Mouse (Mus musculus) gastrocnemius, postnatal 14 days (tissue): ENCODE measurements at regions not wholly inside any gene's neighbourhood (a gene's known extent, or its start where the extent isn't known, plus 50 kb on each side); places are given as distances from the start of the nearest gene placed in this dataset.

Experiments used
- DNase-seq: peaks from one replicate; pipeline ENCODE4 v3.0.0; 2021; ENCODE audit warnings: mixed read lengths
- intact Hi-C: fragments of 180-260 bp; cut with DNase I; formaldehyde crosslinking; loops from one replicate; pipeline ENCODE4 v1.15.1; 2025; ENCODE audit warnings: low total_unique reads

- intact Hi-C loops = no loop called here
- no peak for DNase-seq
These were observed 82.2 kb downstream of the Rap2a start for GRCm38 (mm10) chr14:120560416-120560815.

- no peak for DNase-seq
- intact Hi-C loops = no loop called here
These were observed 82.7 kb downstream of the Rap2a start for GRCm38 (mm10) chr14:120560987-120561386.

GRCm38 (mm10) chr14:120566945-120567344 lies 88.7 kb downstream of the Rap2a start:
- no peak for DNase-seq
- intact Hi-C loops = no loop called here

GRCm38 (mm10) chr14:120568054-120568453 lies 89.8 kb downstream of the Rap2a start:
- intact Hi-C loops = no loop called here
- no peak for DNase-seq

- intact Hi-C loops = no loop called here
- no peak for DNase-seq
These were observed 94.0 kb downstream of the Rap2a start for GRCm38 (mm10) chr14:120572238-120572637.

GRCm38 (mm10) chr14:120575202-120575601 lies 97.0 kb downstream of the Rap2a start:
- intact Hi-C loops = no loop called here
- DNase-seq = no peak

- no peak for DNase-seq
- intact Hi-C loops = no loop called here
These were observed 100.3 kb downstream of the Rap2a start for GRCm38 (mm10) chr14:120578352-120579080.

GRCm38 (mm10) chr14:120583807-120584206 lies 105.6 kb downstream of the Rap2a start:
- intact Hi-C loops = no loop called here
- DNase-seq = no peak

GRCm38 (mm10) chr14:120592191-120592590 lies 113.9 kb downstream of the Rap2a start:
- DNase-seq = no peak
- intact Hi-C loops = no loop called here

- no peak for DNase-seq
- intact Hi-C loops = no loop called here
These were observed 122.2 kb downstream of the Rap2a start for GRCm38 (mm10) chr14:120600414-120600935.

GRCm38 (mm10) chr14:120601510-120601909 lies 123.3 kb downstream of the Rap2a start:
- intact Hi-C loops = no loop called here
- no peak for DNase-seq

- DNase-seq = no peak
- intact Hi-C loops = no loop called here
These were observed 125.7 kb downstream of the Rap2a start for GRCm38 (mm10) chr14:120603849-120604492.

- intact Hi-C loops = no loop called here
- DNase-seq = no peak
These were observed 129.6 kb downstream of the Rap2a start for GRCm38 (mm10) chr14:120607801-120608200.

- intact Hi-C loops = no loop called here
- DNase-seq = no peak
These were observed 133.1 kb downstream of the Rap2a start for GRCm38 (mm10) chr14:120611311-120611710.

- intact Hi-C loops = no loop called here
- DNase-seq = no peak
These were observed 148.1 kb downstream of the Rap2a start for GRCm38 (mm10) chr14:120626223-120626935.

- DNase-seq = no peak
- intact Hi-C loops = no loop called here
These were observed 148.7 kb downstream of the Rap2a start for GRCm38 (mm10) chr14:120626936-120627277.

- intact Hi-C loops = no loop called here
- DNase-seq = no peak
These were observed 154.5 kb downstream of the Rap2a start for GRCm38 (mm10) chr14:120632771-120633170.

- no peak for DNase-seq
- intact Hi-C loops = no loop called here
These were observed 158.6 kb downstream of the Rap2a start for GRCm38 (mm10) chr14:120636726-120637400.

GRCm38 (mm10) chr14:120637486-120638125 lies 159.4 kb downstream of the Rap2a start:
- no peak for DNase-seq
- intact Hi-C loops = no loop called here

GRCm38 (mm10) chr14:120642591-120642990 lies 164.3 kb downstream of the Rap2a start:
- DNase-seq = no peak
- intact Hi-C loops = no loop called here
